Mouse (Mus musculus): ENCODE results near the gene Epha4. TPM values are rescaled to one million over a fixed set of nuclear protein-coding genes. Genes with fewer than 3 reads are reported as not detected.

Gene Epha4
- polyA plus RNA-seq, 1 experiment from 2014 or later: 44.3 TPM

- DNase-seq (ENCODE audit: low spot score): no peak
- WGBS: 69% methylated on average over 1 of the region's 1 CpGs
- Histone ChIP-seq H3K9me3 (replicated peaks) (no peaks in the 10 kb centered on the region), H3K36me3 (peaks cover 45% of the 10 kb centered on the region), H3K27me3 (ENCODE audit: low read depth, poor library complexity, severe bottlenecking) (no peaks in the 10 kb centered on the region), H3K4me1 (peaks cover 40% of the 10 kb centered on the region), H3K27ac (no peak overlapping the region), H3K4me3 (no peak overlapping the region)
These were observed 113.4 kb downstream of the Epha4 start for GRCm38 (mm10) chr1:77401465-77401864.

GRCm38 (mm10) chr1:77391590-77391989 lies 123.3 kb downstream of the Epha4 start:
- Histone ChIP-seq H3K27me3 (ENCODE audit: low read depth, poor library complexity, severe bottlenecking) (no peaks in the 10 kb centered on the region), H3K4me1 (peaks cover 60% of the 10 kb centered on the region), H3K9me3 (replicated peaks) (no peaks in the 10 kb centered on the region), H3K36me3 (peaks cover 73% of the 10 kb centered on the region), H3K27ac (no peak overlapping the region), H3K4me3 (no peak overlapping the region)
- DNase-seq (ENCODE audit: low spot score): no peak
- 85% methylated on average over 6 of the region's 6 CpGs for WGBS

GRCm38 (mm10) chr1:77389069-77389468 lies 125.8 kb downstream of the Epha4 start:
- DNase-seq (ENCODE audit: low spot score): no peak
- peaks cover 75% of the 10 kb centered on the region for H3K36me3 ChIP-seq
- peaks cover 63% of the 10 kb centered on the region for H3K4me1 ChIP-seq
- H3K9me3 ChIP-seq (replicated peaks): no peaks in the 10 kb centered on the region
- peak overlapping the region; percentile 30 for H3K27ac ChIP-seq
- no peaks in the 10 kb centered on the region for H3K27me3 ChIP-seq (ENCODE audit: low read depth, poor library complexity, severe bottlenecking)
- H3K4me3 ChIP-seq: no peak overlapping the region
- 98% methylated on average over 2 of the region's 2 CpGs for WGBS

GRCm38 (mm10) chr1:77388556-77388955 lies 126.3 kb downstream of the Epha4 start:
- Histone ChIP-seq H3K27ac (peak overlapping the region; percentile 30; the same call in 1 of the 2 replicates), H3K36me3 (peaks cover 78% of the 10 kb centered on the region), H3K9me3 (replicated peaks) (no peaks in the 10 kb centered on the region), H3K4me1 (peaks cover 62% of the 10 kb centered on the region), H3K27me3 (ENCODE audit: low read depth, poor library complexity, severe bottlenecking) (no peaks in the 10 kb centered on the region), H3K4me3 (no peak overlapping the region)
- DNase-seq (ENCODE audit: low spot score): no peak
- WGBS: 32% methylated on average over 4 of the region's 4 CpGs

- H3K36me3 ChIP-seq: peaks cover 88% of the 10 kb centered on the region
- no peak for DNase-seq (ENCODE audit: low spot score)
- H3K4me1 ChIP-seq: peaks cover 57% of the 10 kb centered on the region
- H3K9me3 ChIP-seq (replicated peaks): no peaks in the 10 kb centered on the region
- no peaks in the 10 kb centered on the region for H3K27me3 ChIP-seq (ENCODE audit: low read depth, poor library complexity, severe bottlenecking)
- 78% methylated on average over 8 of the region's 8 CpGs for WGBS
- no peak overlapping the region for H3K4me3 ChIP-seq
- no peak overlapping the region for H3K27ac ChIP-seq
These were observed 129.3 kb downstream of the Epha4 start for GRCm38 (mm10) chr1:77385613-77386012.

- H3K4me1 ChIP-seq: peaks cover 38% of the 10 kb centered on the region
- H3K36me3 ChIP-seq: peaks cover 94% of the 10 kb centered on the region
- no peak for DNase-seq (ENCODE audit: low spot score)
- no peak overlapping the region for H3K27ac ChIP-seq
- WGBS: 70% methylated on average over 11 of the region's 11 CpGs
- H3K4me3 ChIP-seq: no peak overlapping the region
- no peaks in the 10 kb centered on the region for H3K27me3 ChIP-seq (ENCODE audit: low read depth, poor library complexity, severe bottlenecking)
- H3K9me3 ChIP-seq (replicated peaks): no peaks in the 10 kb centered on the region
These were observed 131.4 kb downstream of the Epha4 start for GRCm38 (mm10) chr1:77383466-77383865.

- H3K27ac ChIP-seq: no peak overlapping the region
- H3K4me1 ChIP-seq: no peaks in the 10 kb centered on the region
- 89% methylated on average over 8 of the region's 8 CpGs for whole genome bisulfite sequencing
- no peaks in the 10 kb centered on the region for H3K27me3 ChIP-seq (ENCODE audit: low read depth, poor library complexity, severe bottlenecking)
- DNase-seq (ENCODE audit: low spot score): no peak
- no peak overlapping the region for H3K4me3 ChIP-seq
- no peaks in the 10 kb centered on the region for H3K9me3 ChIP-seq (replicated peaks)
- H3K36me3 ChIP-seq: peaks cover 95% of the 10 kb centered on the region
These were observed 137.3 kb downstream of the Epha4 start for GRCm38 (mm10) chr1:77377550-77377980.

- WGBS: 77% methylated on average over 5 of the region's 5 CpGs
- H3K4me1 ChIP-seq: no peaks in the 10 kb centered on the region
- H3K9me3 ChIP-seq (replicated peaks): no peaks in the 10 kb centered on the region
- no peak overlapping the region for H3K4me3 ChIP-seq
- DNase-seq (ENCODE audit: low spot score): no peak
- H3K36me3 ChIP-seq: peaks cover 89% of the 10 kb centered on the region
- no peaks in the 10 kb centered on the region for H3K27me3 ChIP-seq (ENCODE audit: low read depth, poor library complexity, severe bottlenecking)
- no peak overlapping the region for H3K27ac ChIP-seq
These were observed 140.8 kb downstream of the Epha4 start for GRCm38 (mm10) chr1:77374054-77374453.

GRCm38 (mm10) chr1:77370921-77371320 lies 144.0 kb downstream of the Epha4 start:
- no peaks in the 10 kb centered on the region for H3K27me3 ChIP-seq (ENCODE audit: low read depth, poor library complexity, severe bottlenecking)
- peaks cover 72% of the 10 kb centered on the region for H3K36me3 ChIP-seq
- WGBS: 85% methylated on average over 7 of the region's 7 CpGs
- no peaks in the 10 kb centered on the region for H3K9me3 ChIP-seq (replicated peaks)
- H3K4me3 ChIP-seq: no peak overlapping the region
- no peaks in the 10 kb centered on the region for H3K4me1 ChIP-seq
- DNase-seq (ENCODE audit: low spot score): no peak
- H3K27ac ChIP-seq: no peak overlapping the region

- no peak for DNase-seq (ENCODE audit: low spot score)
- H3K9me3 ChIP-seq (replicated peaks): no peaks in the 10 kb centered on the region
- H3K36me3 ChIP-seq: peaks cover 59% of the 10 kb centered on the region
- no peak overlapping the region for H3K27ac ChIP-seq
- no peaks in the 10 kb centered on the region for H3K27me3 ChIP-seq (ENCODE audit: low read depth, poor library complexity, severe bottlenecking)
- H3K4me1 ChIP-seq: peaks cover 3% of the 10 kb centered on the region; the same call in 1 of the 2 replicates
- no peak overlapping the region for H3K4me3 ChIP-seq
- WGBS: 92% methylated on average over 18 of the region's 18 CpGs
These were observed 145.5 kb downstream of the Epha4 start for GRCm38 (mm10) chr1:77369255-77369837.

GRCm38 (mm10) chr1:77365850-77366249 lies 149.0 kb downstream of the Epha4 start:
- no peak overlapping the region for H3K4me3 ChIP-seq
- no peak overlapping the region for H3K27ac ChIP-seq
- 87% methylated on average over 3 of the region's 3 CpGs for WGBS

GRCm38 (mm10) chr1:77364596-77364995 lies 150.3 kb downstream of the Epha4 start:
- Histone ChIP-seq H3K4me3 (no peak overlapping the region), H3K4me1 (peaks cover 3% of the 10 kb centered on the region; the same call in 1 of the 2 replicates), H3K27ac (no peak overlapping the region), H3K27me3 (ENCODE audit: low read depth, poor library complexity, severe bottlenecking) (no peaks in the 10 kb centered on the region), H3K9me3 (replicated peaks) (no peaks in the 10 kb centered on the region), H3K36me3 (peaks cover 19% of the 10 kb centered on the region)
- no peak for DNase-seq (ENCODE audit: low spot score)
- 76% methylated on average over 3 of the region's 3 CpGs for WGBS

More at GRCm38 (mm10) chr1:77365850-77366249, 149.0 kb downstream of the Epha4 start:
- Histone ChIP-seq H3K36me3 (peaks cover 26% of the 10 kb centered on the region), H3K4me1 (peaks cover 3% of the 10 kb centered on the region; the same call in 1 of the 2 replicates), H3K27me3 (ENCODE audit: low read depth, poor library complexity, severe bottlenecking) (no peaks in the 10 kb centered on the region), H3K9me3 (replicated peaks) (no peaks in the 10 kb centered on the region)
- DNase-seq (ENCODE audit: low spot score): no peak

GRCm38 (mm10) chr1:77363848-77364247 lies 151.0 kb downstream of the Epha4 start:
- no peak overlapping the region for H3K27ac ChIP-seq
- H3K27me3 ChIP-seq (ENCODE audit: low read depth, poor library complexity, severe bottlenecking): no peaks in the 10 kb centered on the region
- no peak for DNase-seq (ENCODE audit: low spot score)
- peaks cover 12% of the 10 kb centered on the region for H3K36me3 ChIP-seq
- peaks cover 3% of the 10 kb centered on the region; the same call in 1 of the 2 replicates for H3K4me1 ChIP-seq
- 81% methylated on average over 1 of the region's 1 CpGs for WGBS
- H3K9me3 ChIP-seq (replicated peaks): no peaks in the 10 kb centered on the region
- no peak overlapping the region for H3K4me3 ChIP-seq

GRCm38 (mm10) chr1:77346459-77346858 lies 168.4 kb downstream of the Epha4 start:
- Histone ChIP-seq H3K9me3 (replicated peaks) (no peaks in the 10 kb centered on the region), H3K27me3 (ENCODE audit: low read depth, poor library complexity, severe bottlenecking) (no peaks in the 10 kb centered on the region), H3K4me1 (peaks cover 1% of the 10 kb centered on the region; the same call in 1 of the 2 replicates), H3K4me3 (no peak overlapping the region), H3K27ac (no peak overlapping the region), H3K36me3 (no peaks in the 10 kb centered on the region)
- WGBS: 91% methylated on average over 4 of the region's 4 CpGs
- no peak for DNase-seq (ENCODE audit: low spot score)

All from limb, embryonic 10.5 days (tissue).